Mouse (Mus musculus) layer of hippocampus, postnatal 25 days (tissue): ENCODE measurements around the gene Kifc3. TPM values are rescaled to one million over a fixed set of nuclear protein-coding genes. Genes with fewer than 3 reads are reported as not detected.

Experiments
- DNase-seq, 2 experiments: peaks; one replicate each; pipeline ENCODE4 v3.0.0; 2022; ENCODE audit warnings: mixed read lengths in 2 of 2, low spot score in 1 of 2; ENCODE audit errors: extremely low spot score in 1 of 2
- total RNA-seq, 2 experiments: library from RNA; stranded (reverse); gene quantifications; 2 replicates each; pipeline ENCODE4 v1.2.3; 2021

The Kifc3 gene
- total RNA-seq, 2 experiments from 2014 or later = 54.2 to 63.7 TPM

DNA sequence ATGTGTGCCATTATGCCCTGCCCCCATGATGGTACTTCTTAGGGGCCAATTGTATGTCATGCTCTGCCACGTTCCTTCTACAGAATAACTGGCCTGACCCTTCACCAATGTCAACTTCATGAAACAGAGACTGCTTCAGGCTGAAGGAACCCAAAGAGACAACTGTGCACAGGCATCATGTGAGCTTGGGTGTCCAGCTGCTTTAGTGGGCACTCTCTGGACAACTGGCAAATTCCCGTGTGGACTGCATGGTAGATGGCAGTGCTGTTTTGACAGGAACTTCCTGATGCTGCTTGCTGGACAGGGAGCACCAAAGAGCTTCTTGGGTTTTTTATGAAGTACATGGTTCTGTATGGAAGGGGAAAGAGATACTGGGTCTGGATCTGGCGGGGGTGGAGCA, 43.3 kb downstream of the Kifc3 start:
- DNase-seq = no peak

DNA sequence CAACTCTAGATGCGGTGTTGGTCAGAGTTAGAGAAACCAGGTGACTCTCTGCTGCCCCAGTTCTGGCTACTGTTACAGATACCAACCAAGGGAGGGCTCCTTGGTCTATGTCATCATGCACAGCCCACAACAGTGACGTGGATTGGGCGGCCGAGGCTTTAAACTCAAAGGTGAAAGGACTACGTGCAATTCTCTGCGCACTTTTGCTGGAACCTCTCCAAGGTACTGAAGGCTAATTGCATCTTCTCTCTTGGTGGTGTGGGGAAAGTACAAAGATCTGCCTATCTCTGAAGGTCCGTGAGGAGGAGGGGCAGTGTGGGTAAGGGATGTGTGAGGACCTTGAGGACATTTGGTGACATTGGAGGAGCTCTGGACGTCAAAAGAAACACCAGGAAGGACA, 44.0 kb downstream of the Kifc3 start:
- DNase-seq = no peak

DNA sequence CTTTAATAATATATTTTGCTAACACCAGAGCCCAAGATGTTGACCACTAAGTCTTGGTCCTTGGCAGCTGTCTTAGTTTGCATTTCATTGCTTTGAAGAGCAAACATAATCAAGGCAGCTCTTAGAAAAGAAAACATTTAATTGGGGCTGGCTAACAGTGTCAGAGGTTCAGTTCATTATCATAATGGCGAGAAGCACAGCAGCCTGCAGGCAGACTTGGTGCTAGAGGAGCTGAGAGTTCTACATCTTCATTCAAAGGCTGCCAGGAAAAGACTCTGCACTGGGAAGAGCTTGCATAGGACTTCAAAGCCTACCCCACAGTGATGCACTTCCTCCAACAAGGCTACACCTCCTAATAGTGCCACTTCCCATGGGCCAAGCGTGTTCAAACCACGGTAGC, 45.5 kb downstream of the Kifc3 start:
- no peak for DNase-seq

DNA sequence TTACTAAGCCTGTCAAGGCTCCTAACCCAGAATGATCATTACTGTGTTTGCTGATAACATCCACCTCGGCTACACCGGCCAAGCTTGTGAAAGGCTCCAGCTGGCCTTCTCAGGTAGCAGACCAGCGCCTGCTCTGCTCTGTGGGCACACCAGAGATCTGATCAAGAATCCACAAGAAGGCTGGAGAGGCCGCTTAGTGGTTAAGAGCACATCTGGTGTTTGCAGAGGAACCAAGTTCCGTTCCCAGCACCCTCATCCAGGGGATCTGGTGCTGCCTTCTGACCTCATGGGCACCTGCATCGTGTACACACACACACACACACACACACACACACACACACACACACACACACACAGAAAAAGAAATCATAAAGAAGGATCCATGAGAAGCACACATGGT, 46.5 kb downstream of the Kifc3 start:
- DNase-seq = no peak

DNA sequence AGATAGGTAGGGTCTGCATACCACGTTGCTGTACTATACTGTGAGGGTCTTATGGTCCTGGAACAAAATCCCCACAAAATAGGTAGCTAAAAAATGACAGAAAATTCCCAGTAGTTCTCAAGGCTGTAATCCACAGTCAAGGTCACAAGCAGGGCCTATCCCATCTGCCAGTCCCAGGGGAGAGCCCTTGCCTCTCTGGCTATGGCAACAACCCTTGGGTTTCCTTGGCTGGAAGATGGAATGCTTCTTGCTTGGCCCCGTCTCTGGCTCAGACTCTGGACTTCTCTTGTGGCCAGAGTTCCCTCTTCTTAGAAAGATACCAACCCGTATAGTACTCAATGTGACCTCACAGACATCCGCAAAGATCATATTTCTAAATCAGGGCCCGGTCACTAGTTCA, 47.3 kb downstream of the Kifc3 start:
- no peak for DNase-seq

DNA sequence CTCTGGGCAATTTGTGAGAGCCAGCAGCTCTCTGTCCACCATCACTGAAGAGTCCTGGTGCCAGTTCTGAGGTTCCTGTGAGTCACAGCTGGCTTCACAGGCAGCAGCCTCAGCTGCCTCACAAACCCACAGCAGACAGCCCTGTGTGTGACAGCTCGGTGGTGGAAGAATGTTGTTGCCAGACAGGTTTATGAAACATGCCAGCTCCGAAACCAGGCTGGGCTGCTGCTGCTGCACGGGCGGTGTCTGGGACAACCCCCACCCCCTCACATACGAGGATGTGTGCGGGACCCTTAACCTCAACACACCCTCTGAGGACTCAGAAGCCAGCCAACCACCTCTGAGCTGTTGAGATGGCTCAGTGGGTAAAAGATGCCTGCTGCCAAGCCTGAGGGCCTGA, 48.0 kb downstream of the Kifc3 start:
- no peak for DNase-seq

DNA sequence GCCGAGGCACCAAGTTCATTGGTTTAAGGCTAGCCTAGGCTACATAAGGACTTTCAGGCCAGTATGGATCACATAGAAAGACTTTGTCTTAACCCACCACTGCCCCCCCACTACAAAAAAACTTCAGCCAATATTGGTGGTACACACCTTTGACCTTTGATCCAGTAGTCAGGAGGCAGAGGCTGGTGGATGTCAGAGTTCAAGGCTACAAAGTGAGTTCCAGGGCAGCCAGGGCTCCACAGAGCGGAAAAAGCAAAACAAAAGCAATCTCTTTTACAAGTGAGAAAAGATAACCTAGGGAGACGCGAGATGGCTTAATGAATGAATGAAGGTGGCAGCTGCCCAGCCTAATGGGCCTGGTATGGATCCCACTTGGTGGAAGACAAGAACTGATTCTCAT, 48.6 kb downstream of the Kifc3 start:
- no peak for DNase-seq

DNA sequence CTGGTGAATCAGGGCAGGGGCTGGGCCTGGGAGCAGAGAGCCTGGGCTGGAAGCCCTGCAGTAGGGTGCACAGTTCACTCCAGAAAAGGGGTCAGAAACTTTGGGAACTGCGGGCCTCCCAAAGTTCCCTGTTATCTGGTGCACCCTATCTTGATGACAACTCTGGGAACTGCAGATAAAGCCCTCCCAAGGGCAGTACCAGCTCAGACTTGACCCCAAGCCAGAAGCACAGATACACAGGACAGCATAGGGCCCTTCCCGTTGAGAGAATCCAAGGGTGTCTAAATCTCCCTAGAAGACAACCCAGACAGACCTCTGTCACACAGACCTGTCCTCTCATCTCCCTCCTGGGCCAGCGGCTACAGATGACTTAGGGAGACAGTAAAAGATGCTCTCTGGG, 52.0 kb downstream of the Kifc3 start:
- no peak for DNase-seq

DNA sequence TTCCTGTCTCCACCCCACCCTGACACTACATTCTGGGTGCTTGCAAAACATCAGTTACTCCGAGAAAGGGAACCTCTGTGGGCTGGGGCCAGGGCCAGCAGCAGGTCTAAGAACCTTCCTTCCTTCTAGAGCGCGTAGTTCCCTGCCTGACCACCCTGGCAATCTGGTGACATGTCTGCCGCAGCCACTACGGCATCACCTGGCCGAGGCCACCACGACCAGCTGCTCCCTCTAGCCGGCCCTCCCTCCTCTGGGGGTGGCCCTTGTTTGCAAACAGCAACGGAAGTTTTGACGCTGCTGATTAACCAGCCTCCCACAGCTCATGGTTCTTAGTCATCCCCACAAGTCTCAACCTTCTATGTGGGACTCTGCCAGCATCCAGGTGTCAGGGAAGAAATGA, 53.2 kb downstream of the Kifc3 start:
- DNase-seq = no peak

DNA sequence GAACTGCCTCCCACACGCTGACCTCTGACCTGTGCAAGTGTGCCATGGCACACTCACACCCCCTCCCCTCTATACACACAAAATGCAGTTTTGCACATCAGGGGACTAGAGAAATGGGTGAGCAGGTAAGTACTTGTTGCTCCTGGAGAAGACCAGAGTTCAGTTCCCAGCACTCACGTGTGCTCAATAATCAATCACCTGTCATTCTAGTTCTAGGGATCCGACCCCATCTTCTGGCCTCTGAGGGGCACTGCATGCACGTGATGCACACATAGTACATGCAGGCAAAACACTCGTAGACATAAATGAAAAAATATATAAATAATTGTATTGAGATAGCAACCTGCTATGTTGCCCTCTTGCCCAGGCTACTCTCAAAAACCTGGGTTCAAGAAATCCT, 55.8 kb downstream of the Kifc3 start:
- no peak for DNase-seq

DNA sequence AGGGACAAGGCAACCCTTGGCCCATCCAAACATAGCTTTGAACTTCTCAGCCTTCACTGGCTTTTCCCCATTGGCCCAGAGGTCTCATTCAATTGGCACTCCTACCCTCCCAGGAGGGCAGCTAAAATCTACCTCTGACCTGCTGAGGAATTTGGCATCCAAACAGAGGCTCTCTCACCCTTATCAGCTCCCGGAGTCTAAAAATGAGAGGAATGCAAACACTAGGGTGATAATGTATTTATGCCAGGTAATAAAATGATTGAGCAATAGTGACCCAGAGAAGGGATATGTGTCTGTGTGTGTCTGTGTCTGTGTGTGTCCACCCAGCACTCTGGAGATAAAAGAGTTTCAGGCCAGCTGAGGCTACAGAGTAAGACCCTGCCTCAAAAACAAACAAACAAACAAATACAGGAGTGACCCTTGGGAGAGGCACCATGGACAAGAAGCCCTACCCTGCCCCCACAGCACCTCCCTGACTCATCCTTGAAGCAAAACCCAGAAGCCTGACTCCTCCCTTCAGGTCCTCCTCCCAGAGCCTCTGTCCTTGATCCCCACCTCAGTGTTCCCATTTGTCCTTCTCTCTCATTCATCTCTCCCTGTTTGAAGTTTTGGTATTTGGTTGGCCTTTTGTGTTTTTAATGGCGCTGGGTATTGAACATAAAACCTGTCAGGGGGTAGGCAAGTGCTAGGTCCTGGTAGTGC, 56.4 kb downstream of the Kifc3 start:
- DNase-seq = no peak

DNA sequence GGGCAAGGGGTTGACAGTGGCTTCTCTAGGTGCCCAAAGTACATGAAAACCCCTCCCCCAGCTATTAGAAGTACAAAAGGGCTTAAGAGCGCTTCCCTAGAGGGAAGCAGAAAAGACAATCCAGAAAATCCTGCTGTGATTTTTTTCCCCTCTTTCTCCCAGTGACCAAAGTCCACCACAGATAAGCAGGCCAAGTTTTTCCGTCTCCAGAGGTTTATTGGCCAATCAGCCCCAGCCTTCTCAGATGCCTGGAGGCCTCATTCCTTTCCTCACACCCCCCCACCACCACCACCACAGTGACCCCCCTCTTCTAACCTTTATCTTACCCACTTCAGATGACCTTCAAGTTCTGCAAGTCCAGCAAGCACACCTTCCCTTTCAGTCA, 58.0 kb downstream of the Kifc3 start:
- no peak for DNase-seq

DNA sequence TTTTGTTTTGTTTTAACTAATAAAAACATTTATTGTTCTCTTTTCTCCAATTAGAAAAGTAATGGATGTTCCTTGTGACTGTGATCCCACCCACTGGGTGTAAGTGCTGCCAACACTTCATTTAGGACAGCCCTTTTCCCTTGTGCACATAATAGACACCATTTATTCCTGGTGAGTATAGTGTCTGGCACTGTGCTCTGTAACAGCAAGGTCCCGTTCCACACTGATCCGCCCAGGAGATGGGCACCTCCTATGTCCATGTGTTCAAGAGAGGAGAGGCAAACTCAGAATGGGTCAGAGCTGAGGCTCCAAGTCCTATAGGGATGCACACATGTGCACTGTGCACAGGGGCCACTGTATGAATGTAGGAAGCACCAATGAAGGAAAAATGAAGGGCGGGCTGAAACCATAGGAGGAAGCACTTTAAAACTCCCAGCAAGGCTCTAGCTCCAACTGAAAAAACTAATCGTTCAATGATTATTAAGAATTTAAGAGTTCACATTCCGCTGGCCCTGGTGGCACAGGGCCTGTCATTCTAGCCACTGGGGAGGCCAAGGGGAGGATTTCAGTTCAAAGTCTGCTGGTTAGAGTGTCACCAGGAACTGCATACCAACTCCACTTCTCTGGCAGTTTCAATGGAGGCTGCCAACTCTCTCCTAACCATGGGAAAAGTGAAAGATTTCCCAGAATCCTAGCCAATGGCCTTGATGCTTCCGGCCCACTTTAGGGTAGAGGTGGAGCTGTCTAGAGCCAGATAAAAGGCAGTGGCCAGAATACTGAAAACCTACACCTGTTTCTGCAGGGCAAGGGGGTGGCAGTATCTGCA, 58.6 kb downstream of the Kifc3 start:
- DNase-seq = no peak

DNA sequence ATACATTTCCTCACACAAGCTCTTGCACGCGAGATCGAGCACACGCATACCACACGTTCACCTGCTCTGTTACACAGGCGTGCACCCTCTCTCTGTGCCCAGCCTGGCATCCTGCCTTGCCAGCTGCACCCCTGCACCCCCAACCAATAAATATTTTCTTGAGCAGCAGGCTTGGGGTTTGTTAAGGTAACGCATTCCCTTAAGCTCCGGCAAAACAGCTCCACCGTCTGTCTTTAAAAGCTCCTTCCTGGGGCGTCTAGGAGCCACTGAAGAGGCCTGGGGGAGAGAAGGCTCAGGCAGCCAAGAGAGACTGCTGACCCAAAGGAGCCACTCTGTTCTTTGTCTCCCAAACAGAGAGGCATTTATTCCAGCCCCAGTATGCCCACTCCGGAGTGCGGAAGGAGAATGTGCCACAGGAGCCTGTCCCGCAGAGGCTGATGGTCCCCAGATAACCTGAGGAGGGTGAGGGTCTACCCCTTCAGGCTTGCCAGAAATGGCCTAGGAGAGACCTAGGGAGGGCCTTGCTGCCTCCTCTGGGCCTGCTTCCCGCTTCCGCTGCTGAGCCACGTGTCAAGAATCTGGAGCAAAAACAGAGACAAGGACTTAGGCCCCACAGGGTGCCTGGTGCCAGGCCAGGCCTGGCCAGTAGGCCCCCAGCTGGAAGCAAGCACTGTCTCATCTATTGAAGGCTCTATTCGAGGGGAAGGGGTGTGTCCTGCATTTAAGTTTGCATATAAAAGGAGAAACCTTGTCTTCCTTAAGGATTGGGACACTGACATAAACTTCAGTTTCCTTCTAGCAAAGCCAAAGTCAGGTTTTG, 59.4 kb downstream of the Kifc3 start:
- peak; percentile 30 to 35 for DNase-seq

DNA sequence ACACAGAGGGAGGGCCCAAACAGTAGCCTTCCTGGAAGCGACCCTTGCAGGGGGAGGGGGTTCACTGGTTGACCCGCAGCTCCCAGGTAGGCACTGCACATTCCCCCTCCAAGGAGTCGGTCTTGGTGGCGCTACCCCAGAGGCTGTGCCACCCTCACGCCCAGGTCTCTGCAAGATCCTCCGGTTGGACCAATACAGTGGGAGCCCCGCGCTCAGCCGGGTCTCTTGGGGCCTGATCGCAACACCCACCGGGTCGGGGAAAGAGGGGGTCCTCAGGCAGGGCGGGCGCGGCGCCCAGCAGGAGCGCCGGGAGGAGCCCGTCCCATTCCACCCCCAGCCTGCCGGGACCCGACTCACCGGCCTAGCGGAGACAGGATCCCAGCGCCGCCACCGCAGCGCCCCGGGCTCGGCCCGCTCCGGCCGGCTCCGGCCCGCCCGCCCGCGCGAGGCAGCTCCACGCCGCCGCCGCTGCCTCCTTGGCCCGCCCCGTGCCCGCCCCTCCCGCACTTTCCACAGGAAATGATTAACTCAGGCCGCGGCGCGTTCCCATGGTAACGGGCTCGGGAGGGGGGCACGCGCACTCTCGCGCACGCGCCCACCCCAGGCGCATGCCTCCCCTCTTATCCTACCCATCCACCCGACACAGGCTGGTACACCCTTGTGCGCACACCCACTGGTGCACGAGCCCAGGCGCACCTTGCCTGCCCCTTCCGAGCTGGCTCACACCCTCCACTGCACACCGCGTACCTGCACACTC, 60.4 kb downstream of the Kifc3 start:
- DNase-seq = peak; percentile 69 to 80

DNA sequence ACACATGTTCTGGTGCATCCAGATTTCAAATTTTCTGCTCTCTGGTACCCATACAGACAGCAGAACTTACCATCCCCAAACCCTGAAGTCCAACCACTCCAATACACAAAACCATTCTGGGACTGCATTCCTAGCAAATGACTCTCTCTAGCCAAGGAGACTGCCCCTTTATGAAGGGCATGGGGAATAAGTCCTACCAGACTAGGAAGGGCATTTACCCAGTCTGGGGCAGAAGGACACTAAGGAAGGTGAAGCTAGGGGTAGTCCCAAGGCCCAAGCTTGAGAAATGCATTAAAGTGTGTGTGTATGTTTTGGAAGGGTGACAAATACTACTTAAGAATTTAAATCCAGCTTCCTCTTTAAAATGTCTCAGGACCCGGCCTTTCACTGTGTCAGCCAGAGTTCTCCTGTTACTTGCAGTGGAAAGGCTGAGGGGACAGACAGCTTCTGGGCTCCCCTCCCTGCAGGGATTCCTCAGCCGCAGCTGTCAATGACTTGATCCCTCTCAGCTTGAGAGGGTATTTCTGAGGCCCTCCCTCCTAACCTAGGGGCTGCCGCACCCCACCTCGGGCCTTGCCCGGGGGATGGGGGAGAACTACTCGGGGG, 61.0 kb downstream of the Kifc3 start:
- no peak for DNase-seq

DNA sequence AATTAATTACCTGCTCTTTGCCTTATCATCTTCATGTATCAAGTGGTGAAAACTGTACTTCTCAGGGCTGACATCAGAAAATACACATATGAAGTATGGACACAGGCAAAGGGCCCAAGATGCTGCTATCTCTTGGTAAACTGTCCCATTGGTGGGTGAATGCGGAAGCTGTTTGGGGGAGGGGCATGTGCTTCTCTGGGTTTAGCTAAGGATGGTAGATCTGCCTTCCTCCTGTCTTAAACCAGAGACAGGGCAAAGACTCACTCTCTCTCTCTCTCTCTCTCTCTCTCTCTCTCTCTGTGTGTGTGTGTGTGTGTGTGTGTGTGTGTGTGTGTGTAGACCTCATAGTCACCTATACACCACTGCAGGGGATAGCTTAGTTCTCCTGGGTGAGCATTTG, 61.6 kb downstream of the Kifc3 start:
- DNase-seq = no peak

DNA sequence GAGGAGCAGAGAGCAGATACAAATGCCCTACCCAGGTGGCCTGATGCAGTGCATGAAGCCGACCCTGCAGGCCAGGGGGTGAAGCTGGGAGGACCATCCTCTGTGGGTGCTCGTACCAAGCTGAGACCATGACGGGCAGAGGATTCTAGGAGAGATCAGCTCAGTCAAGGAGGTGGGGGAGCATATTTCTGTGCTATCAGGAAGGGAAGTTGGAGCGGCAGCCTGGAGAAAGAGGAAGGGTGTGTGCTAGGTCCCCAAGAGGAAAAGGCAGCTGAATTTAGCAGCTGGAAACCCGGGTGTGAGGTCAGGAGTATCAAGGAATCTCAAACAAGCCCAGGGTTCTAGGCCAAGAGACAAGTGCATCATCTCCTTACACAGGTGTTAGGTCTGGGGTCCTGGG, 62.1 kb downstream of the Kifc3 start:
- no peak for DNase-seq

DNA sequence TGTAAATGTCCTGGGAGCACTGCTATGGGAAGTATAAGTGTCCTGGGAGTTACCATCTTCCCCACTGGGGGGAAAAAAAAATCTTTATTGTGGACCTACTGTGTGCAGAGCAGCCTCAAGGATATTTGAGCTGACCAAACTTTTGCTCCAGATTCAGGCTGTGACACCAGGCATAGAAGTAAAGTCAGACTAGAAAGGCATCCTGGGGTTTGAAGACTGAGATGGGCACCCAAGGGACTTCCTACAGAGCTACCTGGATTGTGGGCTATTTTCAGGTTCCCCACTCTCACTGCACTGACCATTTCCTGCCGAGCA, 63.6 kb downstream of the Kifc3 start:
- no peak for DNase-seq

DNA sequence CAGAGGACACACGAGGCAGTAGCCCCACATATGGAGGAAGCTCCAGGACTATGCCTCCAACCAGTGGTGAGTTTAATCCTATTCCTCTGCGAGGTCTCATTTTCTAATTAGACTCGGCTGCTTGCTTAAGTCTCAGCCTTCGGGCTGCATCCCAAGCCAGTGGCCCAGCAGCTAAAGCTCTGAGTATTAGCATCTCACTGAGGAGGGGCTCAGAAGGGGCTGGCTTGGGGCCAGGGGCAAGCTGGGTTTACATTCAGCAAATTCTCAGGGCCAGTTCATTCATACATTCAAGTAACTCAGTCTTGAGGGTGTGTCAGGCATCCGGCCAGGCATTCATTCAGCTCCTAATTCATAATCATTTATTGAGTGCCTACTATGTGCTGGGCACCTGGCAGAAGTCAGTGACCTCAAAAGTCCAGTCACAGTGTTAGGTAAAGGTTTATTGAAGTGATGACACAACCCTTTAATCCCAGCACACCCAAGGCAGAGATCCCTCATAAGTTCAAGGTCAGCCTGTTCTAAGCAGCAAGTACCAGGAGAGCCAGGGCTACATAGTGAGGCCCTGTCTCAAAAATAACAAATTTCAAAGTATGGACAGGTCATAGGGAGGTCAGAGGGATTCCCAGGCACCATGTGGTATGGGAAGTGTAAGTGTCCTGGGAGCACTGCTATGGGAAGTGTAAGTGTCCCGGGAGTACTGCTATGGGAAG, 64.1 kb downstream of the Kifc3 start:
- DNase-seq = no peak
